Mouse (Mus musculus): ENCODE data around the gene Homer1.

Gene Homer1

DNA sequence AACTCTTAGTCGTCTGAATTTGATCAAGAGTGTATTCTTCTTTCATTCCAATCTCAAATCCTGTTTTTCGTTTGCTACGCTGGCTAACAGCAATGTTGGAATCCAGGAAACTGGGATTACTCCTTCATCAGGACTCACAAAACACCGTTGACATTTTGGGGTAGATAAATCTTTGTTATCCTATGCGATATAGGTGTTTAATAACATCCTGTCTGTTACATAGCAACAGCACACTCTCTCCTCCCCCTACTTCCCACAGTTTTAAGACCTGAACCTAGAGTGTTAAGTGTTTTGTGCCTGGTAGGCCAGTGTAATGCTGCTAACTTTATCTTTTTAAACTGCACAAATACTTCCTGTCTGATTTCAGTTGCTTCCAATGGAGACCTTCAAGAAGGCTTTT is 39.0 kb downstream of the Homer1 start:
- no peak for DNase-seq (ENCODE audit: low read depth in 1 of 2, low spot score in 2 of 2)

DNA sequence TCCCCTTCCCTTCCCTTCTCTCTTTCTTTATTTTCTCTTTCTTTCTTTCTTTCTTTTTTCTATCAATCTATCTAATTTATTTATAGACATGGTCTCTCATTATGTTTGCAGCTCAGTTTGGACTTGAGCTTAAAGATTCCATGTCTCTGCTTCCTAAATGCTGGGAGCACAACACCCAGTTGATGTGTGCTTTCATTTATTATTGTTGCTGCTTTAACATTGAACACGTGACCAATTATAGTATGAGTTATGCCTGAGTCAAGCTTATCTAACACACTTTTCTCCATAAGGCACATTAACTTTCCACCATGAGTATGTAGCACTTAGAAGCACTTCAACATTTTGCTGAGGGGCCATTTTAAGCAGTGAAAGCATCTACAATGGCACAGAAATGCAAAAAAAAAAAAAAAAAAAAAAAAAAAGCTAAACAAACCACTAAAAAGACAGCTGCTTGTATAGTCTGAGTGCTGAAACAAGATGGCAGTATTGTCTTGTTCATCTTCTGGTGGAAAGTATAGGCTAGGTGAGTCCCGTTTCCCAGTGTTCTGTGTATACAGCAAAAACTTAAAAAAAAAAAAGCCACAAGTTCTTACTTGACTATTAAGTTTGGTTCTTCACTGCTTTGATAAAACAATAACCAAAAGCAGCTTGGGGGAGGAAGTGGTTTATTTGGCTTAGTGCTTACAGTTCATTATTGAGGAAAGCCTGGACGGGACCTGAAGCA is 41.3 kb downstream of the Homer1 start:
- no peak for DNase-seq (ENCODE audit: low read depth in 1 of 2, low spot score in 2 of 2)

DNA sequence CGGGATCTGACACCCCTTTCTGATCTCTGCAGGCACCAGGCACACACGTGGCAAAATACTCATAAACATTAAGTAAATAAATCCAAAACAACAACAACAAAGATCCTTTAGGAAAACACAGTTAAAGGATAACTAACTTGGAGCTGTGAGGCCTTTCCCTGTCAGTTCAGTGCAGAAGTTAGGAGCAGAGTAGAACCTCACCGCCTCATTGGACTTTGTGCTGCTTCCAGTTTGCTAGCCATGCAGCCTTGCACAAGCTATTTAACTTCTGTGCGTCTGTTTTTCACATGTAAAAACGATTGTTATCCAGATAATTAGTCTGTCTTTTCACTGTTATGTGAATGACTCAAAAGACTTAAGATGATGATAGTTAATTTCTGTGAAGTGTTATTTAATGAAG is 43.2 kb downstream of the Homer1 start:
- no peak for DNase-seq (ENCODE audit: low read depth in 1 of 2, low spot score in 2 of 2)

DNA sequence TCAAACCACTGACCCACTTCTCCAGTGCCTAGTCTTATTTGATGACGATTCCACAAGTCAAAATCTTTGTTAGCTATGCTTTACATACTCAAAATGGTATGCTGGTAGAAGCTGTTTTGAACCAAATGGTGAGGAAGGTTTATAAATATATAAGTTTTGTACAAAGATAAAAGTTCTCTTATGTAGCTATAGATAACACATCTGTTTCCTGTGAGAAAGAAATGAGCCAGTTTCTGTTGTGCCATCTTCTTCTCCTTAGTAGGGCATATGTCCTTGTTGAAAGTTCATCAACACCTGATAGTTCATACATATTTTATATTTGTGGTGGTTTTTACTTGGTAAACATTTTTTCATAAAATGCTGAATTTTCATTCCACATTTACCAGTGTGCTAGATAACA is 45.0 kb downstream of the Homer1 start:
- no peak for DNase-seq (ENCODE audit: low read depth in 1 of 2, low spot score in 2 of 2)

DNA sequence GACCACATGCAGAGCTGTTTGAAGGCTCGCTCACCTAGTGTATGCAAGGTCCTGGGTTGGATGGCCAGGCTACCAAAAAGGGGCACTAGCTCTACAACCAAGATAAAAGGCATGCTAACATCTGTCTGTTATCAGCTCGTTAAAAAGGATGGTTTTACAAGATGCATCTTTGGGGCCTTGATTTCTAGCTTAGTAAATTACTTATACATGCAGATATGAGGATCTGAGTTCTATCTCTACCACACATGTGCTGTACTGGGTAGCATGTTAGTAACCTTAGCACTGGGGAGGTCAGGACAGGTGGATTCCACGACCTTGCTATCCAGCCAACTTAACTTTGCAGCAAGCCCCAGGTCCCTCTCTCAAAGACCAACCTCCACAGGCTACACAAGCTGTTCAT is 46.4 kb downstream of the Homer1 start:
- no peak for DNase-seq (ENCODE audit: low read depth in 1 of 2, low spot score in 2 of 2)

DNA sequence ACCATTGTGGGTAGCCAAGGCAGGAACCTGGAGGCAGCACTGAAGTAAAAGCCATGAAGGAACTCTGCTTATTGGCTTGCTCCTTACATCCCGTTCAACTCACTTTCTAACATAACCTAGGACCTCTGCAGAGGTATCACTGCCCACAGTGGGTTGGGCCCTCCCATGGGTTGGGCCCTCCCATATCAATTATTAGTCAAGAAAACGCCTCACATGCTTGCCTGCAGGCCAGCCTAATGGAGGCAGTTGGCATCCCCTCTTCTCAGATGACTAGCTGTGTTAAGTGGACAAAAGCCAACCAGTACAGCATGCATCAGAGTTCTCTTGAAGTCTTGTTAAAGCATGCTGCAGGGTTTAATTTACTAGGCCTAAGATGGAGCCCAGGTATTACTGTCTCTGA is 52.6 kb downstream of the Homer1 start:
- no peak for DNase-seq (ENCODE audit: low read depth in 1 of 2, low spot score in 2 of 2)

DNA sequence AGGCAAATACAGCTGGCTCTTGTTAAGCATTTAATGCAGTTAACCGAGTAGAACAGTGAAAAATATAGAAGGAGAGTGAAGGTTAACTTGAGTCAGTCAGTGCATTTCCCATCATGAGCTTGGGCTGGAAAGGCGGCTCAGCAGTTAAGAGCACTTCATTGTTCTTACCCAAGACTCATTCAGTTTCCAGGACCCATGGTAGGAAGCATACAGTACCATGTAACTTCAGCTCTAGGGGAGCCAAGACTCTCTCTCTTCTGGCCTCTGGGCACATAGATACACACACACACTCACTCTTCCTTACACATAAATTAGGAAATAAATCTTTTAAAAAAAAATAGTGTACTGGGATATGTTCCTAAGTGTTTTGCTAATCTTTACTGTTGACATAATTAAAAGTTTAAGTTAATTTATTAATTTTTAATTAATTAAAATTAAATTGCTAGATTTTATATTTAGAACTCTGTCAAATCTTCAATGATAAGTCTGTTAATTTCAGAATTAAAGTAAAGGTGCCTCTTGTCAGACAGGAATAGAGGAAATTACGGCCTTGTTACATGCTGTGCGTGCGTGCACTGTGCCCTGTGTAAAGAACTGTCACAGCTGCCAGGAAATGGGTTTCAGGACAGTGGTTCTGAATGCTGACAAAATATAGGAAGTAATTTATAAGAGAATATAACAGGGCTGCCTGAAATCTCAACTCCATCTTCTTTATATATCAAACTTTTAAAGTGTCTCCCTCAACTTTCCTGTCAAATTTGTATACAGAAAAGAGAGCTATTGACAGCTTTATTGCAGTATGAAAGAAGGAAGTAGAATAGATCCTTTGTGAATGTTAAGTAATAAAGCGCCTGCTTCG is 55.2 kb downstream of the Homer1 start:
- DNase-seq (ENCODE audit: low read depth in 1 of 2, low spot score in 2 of 2), result no peak

DNA sequence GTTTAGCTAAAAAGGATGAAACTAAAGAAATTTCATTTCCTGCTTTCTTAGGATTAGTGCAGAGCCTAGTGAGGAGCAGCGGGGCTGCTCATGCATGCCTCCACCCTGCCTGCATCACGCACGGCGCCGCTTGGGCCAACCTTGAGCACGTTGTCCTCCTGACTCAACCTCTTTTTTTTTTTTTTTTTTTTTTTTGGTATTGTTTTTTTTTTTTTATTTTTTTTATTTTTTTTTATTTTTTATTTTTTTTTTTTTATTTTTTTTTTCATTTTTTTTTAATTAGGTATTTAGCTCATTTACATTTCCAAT is 55.8 kb downstream of the Homer1 start:
- DNase-seq (ENCODE audit: low read depth in 1 of 2, low spot score in 2 of 2), result peak in 1 of 2 experiments; percentile 14

DNA sequence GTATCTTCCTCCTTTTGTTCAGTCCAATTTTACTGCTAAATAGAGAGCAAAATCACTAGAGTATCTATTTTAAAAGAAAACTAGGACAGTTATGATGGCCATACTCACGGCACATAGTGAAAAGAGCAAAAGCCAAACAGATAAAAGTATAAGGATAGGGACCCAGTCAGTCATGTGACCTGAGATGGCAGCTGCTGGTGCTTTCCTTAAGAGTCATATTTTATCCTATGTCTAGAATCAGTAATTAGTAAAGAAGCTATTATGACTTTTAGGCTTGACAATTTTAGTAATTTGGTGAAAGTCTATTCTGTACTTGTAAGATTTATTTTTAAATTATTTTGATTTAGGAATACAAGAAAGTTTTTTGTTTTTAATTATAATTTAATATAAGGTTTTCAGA is 59.1 kb downstream of the Homer1 start:
- DNase-seq (ENCODE audit: low read depth in 1 of 2, low spot score in 2 of 2), result no peak

DNA sequence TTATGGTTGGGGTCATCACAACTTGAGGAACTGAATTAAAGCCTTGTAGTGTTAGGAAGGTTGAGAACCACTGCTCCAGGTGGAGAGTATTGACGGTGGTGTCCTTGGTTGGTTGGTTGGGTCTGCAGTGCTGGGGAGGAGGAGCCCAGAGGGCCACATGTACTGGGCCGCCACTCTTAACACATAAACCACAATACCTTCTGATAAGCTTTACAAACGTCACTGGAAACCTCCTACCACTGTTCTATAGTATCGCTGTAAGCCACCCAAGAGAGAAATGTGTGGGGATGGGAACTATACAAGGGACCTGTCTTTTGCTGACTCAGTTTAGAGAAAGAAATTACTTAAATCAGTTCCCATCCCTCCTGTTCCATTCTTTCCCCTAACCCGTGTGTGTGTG is 68.1 kb downstream of the Homer1 start:
- no peak for DNase-seq (ENCODE audit: low read depth in 1 of 2, low spot score in 2 of 2)

DNA sequence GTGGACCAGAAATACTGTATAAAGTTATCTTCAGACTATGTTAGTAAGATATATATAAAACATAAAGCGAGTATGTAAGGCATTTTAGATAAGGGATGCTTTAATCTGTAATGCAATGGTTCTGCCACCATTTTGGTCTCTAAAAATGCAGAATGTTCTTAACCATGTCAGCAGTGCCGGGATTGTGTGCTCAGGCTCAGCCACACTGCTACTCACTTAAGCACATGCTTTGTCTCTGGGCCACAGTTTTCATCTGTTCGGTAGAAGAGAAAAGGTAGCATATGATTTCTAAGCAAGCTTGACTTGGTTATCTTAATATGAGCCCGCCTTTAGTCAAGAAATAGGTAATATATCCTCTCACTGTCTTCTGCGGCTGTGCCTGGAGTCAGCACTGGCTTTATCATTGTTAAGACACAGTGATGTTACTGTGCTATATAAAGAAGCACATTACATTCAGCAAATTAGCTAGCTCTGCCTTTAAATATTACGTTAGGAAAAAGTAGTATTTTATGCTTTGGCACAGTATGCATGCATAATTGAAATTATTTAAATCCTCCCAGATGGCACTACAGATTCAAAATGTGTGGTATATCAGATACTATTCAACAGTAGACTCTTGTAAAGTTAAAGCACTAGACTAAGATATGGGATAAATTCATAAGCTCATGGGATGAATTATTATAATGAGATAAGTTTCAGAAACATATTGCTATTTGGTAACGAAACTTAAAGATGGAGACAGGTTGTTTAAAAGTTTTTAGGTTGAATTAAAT is 69.6 kb downstream of the Homer1 start:
- no peak for DNase-seq (ENCODE audit: low read depth in 1 of 2, low spot score in 2 of 2)

DNA sequence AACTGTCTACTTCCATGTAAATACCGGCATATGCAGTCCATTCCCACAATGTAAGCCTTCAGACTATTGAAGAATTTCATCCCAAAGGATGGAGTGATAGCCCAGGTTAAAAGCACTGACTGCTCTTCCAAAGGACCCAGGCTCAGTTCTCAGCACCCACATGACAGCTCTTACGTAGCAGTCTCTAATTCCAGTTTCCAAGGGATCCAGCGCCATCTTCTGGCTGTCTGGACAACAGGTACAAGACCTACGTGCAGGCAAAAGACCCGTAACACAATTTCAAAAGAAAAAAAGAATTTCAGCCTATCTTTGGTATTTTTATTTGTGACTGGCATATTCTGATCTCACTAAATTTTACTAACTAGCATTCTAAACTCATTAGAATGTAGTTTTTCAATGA is 75.0 kb downstream of the Homer1 start:
- DNase-seq (ENCODE audit: low read depth in 1 of 2, low spot score in 2 of 2), result no peak

DNA sequence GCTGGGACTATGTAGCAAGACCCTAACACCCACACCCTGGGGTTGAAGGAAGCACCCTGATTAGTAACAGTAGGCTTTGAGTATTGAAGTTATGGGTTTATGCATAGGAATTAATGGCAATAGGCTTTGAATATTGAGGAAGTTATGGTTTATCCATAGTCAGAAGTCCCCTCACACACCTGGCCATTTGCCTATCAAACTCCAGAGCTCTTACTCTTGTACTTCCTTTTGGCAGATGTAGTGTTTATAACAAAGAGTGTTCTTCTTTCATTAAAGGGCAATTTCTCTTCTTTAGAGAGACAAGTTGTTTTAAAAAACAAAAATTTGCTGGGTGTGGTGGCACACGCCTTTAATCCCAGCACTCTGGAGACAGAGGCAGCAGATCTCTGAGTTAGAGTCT is 79.1 kb downstream of the Homer1 start:
- DNase-seq (ENCODE audit: low read depth in 1 of 2, low spot score in 2 of 2), result no peak

DNA sequence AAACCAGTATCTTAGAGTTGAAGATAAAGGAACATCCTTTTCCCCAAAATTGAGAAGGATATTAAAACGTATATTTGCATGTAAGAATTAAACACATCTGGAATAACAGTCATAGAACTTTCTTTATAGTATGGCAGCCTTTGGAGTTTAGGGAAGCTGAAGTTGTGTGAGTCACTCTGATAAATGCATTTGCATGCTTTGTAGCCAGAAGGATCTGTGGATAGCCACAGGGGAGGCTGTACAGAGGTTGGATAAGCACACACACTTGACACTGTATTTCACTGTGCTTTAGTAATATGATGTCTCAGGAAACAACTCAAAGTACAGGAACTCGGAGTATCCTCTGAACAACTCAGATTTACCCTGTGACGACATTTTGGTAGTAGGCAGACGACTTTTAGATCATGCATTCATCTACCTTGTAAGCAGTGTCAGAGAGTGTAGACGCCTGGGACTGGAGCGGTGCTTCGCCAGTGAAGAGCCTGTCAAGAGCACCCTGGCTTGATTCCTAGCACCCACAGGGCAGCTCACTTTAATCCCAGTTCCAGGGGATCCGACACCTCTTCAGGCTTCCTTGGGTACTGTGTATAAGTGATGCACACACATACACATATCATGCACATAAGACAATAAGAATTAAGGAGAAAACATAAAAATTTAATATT is 81.1 kb downstream of the Homer1 start:
- no peak for DNase-seq (ENCODE audit: low read depth in 1 of 2, low spot score in 2 of 2)

DNA sequence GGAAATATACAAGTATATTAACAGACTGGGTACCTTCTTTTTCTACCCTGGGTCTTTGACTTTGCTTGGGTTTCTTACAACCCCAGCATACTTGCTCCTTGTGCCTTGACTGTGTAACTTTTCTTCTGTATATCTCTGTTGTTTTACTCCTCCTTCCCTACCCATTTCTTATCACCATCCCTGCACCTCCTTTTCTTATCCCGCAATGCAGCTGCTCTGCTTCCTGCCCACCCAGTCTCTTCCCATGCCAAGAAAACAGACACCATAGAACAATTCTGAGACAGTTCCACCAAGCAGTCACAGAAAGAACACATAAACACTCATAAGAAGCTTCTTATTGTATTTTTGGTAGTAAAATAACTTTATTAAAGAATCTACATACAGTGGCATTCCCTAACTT is 81.9 kb downstream of the Homer1 start:
- DNase-seq (ENCODE audit: low read depth in 1 of 2, low spot score in 2 of 2), result no peak

DNA sequence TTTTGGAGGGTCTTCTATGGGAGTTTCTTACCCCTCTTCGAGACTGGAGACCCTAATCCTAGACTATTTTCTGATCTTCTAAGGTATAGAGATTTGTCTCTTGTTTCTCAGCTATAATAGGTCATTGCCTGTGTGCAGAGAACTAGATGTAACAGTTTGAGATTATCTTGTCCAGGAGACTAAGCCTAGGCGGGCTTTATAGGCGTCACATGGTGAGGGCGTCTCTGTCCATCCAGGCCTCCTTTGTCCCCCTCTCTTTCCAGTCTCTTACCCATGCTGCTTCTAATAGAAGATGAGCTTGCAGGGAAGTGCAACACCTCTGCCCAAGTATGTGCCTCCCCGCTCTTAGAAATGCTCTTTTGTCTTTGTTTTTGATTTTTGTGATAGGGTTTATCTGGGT is 83.7 kb downstream of the Homer1 start:
- no peak for DNase-seq (ENCODE audit: low read depth in 1 of 2, low spot score in 2 of 2)

DNA sequence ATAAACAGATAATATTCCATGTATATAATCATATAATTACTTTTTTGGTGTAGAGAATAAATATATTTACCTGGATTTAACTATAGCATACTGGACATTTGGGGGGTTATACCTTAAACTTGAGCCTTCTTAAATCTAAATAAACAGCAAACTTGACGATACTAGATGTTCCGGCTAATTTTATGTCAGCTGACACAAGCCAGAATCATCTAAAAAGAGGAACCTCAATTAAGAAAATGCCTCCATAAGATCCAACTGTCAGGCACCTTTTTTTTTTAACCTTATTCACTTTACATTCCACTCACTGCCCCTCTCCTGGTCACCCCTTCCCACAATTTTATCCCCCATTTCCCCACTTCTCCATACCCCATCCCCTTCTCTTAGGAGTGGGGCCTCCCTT is 84.2 kb downstream of the Homer1 start:
- no peak for DNase-seq (ENCODE audit: low read depth in 1 of 2, low spot score in 2 of 2)

DNA sequence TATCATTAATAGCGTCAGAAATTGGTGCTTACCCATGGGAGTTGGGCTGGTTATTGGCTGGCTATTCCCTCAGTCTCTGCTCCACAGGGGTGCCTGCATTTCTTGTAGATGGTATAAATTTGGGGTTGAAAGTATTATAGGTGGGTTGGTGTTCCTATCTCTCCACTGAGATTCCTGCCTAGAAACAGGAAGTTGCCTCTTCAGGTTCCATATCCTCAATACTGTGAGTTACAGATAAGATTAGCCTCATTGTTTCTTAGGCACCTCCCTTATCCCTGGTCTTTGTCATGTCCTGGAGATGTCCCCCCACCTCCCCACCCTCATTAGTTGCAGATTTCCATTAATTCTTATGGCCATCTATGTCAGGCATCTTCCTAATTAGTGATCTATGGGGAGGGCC is 85.0 kb downstream of the Homer1 start:
- no peak for DNase-seq (ENCODE audit: low read depth in 1 of 2, low spot score in 2 of 2)

DNA sequence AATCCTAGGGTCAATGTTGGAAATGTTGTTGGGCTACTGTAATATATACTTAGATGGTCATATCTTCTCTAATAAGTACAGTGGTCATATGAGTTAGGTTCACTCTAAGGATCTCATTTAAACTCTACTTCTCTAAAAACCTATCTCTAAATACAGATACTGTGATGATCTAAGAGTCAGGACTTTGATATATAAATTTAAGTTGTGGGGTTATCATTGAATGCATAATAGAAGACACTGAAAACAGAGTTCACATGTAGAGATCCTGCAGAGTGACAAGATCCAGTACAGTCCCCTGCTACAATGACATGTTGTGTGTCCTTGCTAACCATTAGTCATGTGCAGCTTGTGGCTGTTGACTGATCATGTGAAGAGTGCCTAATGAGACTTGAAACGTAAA is 85.7 kb downstream of the Homer1 start:
- no peak for DNase-seq (ENCODE audit: low read depth in 1 of 2, low spot score in 2 of 2)

DNA sequence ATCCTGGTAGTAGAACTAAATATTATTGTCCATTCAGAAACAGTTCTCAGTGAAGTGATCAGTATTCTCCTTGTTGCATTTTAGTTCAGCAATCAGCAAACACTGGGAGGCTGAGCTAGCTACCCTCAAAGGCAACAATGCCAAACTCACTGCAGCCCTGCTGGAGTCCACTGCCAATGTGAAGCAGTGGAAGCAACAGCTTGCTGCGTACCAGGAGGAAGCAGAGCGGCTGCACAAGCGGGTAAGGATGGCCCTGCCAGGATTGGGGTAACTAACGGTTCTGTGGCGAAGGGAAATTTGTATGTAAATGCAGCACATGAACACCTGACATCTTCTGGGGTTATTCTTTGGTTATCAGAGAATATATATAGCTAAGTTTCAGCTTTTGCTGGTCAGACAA is 88.0 kb downstream of the Homer1 start:
- DNase-seq (ENCODE audit: low read depth in 1 of 2, low spot score in 2 of 2), result no peak

DNA sequence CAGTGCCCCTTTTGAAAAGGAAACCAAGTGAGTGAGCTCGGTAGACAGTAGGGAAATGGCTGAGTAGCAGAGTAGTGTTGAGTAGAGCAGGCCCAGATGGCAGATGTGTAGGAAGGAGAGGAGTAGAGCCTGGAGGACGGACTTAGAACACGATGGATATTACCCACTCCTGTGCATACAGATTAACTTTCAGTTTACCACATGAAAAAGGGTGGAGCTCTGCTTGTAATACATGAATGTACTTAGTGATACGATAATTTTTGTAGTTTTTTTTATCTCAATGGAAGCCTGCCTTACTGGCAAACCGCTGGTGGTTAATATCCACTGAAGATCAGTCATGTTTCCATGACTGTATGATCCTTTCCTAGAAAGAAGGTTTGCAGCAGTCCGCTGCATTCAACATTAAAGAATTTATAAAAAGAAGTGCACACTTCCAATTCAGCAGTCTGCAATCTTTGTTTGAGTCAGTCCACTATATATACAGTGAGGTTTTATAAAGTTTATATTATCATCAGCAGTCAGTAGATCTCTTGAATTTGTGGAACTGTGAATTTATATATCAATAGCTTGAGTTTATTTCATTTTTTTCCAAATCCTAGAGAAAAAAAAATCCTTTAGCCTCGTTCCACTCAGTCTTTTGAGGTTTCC is 89.3 kb downstream of the Homer1 start:
- no peak for DNase-seq (ENCODE audit: low read depth in 1 of 2, low spot score in 2 of 2)

All from monocyte, adult 2 months (primary cell).